Mouse (Mus musculus) spleen, adult 2 months (tissue): Measurements from ENCODE around the gene Gif.

Experiments
- CTCF ChIP-seq: fragments of 200-500 bp; IDR thresholded peaks from 2 replicates; pipeline ENCODE4 v1.5.1; 2011; ENCODE audit warnings: mild to moderate bottlenecking, inconsistent platforms; ENCODE audit not compliant: insufficient read depth, insufficient read length, insufficient replicate concordance; ENCODE audit errors: extremely low read depth
- POLR2A ChIP-seq: fragments of 200-500 bp; IDR thresholded peaks from 2 replicates; pipeline ENCODE4 v1.6.1; 2011; ENCODE audit warnings: low read depth, low read length, inconsistent platforms

GRCm38 (mm10) chr19:11791825-11792224 is 44.5 kb downstream of the Gif start:
- TF ChIP-seq CTCF (no peak), POLR2A (no peak)
